Mouse (Mus musculus) MEL (cell line): ENCODE results near the gene Herc4. TPM values are rescaled to one million over a fixed set of nuclear protein-coding genes. Genes with fewer than 3 reads are reported as not detected.

Experiments used
- DNase-seq: peaks from one replicate; pipeline ENCODE4 v3.0.0; 2011; ENCODE audit warnings: low read depth, low spot score
- H3K27ac ChIP-seq: 2 replicates; pipeline ENCODE4 v1.5.1; 2012; ENCODE audit warnings: low read depth, mild to moderate bottlenecking, control low read depth, low read length, moderate library complexity; ENCODE audit not compliant: control insufficient read depth
- H3K27me3 ChIP-seq, 2 experiments: fragments of 150-350 bp in 1 of 2; sonication (generic) in 1 of 2; 2 replicates each; pipeline ENCODE4 v1.6.1; 2012; ENCODE audit warnings: low read length in 2 of 2, mild to moderate bottlenecking in 2 of 2, improper control_type of control experiment in 1 of 2, moderate library complexity in 1 of 2; ENCODE audit not compliant: insufficient read depth in 2 of 2, control insufficient read depth in 1 of 2
- H3K36me3 ChIP-seq, 2 experiments: 2 replicates each; pipeline ENCODE4 v1.6.1; 2012 to 2014; ENCODE audit warnings: low read length in 2 of 2, improper control_type of control experiment in 1 of 2, inconsistent platforms in 1 of 2, mild to moderate bottlenecking in 1 of 2; ENCODE audit not compliant: insufficient read depth in 2 of 2, control insufficient read depth in 1 of 2
- H3K4me1 ChIP-seq, 2 experiments: fragments of 150-350 bp in 1 of 2; sonication (generic) in 1 of 2; 2 replicates each; pipeline ENCODE4 v1.6.1; 2012; ENCODE audit warnings: low read length in 2 of 2, improper control_type of control experiment in 1 of 2, mild to moderate bottlenecking in 1 of 2; ENCODE audit not compliant: insufficient read depth in 2 of 2, control insufficient read depth in 1 of 2
- H3K4me3 ChIP-seq, 2 experiments: fragments of 150-350 bp in 1 of 2; sonication (generic) in 1 of 2; 2 replicates each; pipeline ENCODE4 v1.5.1; 2012; ENCODE audit warnings: low read depth in 2 of 2, low read length in 2 of 2, mild to moderate bottlenecking in 2 of 2, moderate library complexity in 2 of 2, control low read depth in 1 of 2, improper control_type of control experiment in 1 of 2; ENCODE audit not compliant: control insufficient read depth in 1 of 2, insufficient read depth in 1 of 2
- H3K79me2 ChIP-seq: 2 replicates; pipeline ENCODE4 v1.6.1; 2012; ENCODE audit warnings: mild to moderate bottlenecking, low read length, moderate library complexity; ENCODE audit not compliant: control insufficient read depth, poor library complexity, insufficient read depth
- H3K9ac ChIP-seq: 2 replicates; pipeline ENCODE4 v1.6.1; 2012; ENCODE audit warnings: low read depth, mild to moderate bottlenecking, control low read depth, low read length, moderate library complexity; ENCODE audit not compliant: control insufficient read depth, poor library complexity, severe bottlenecking
- H3K9me3 ChIP-seq: fragments of 150-350 bp; sonication (generic); replicated peaks from 2 replicates; pipeline ENCODE4 v1.6.1; 2012; ENCODE audit warnings: mild to moderate bottlenecking, low read length, improper control_type of control experiment, moderate library complexity; ENCODE audit not compliant: insufficient read depth
- BHLHE40 ChIP-seq: IDR thresholded peaks from 2 replicates; pipeline ENCODE4 v1.6.1; 2012; ENCODE audit warnings: low read depth, mild to moderate bottlenecking, inconsistent platforms, low read length, improper control_type of control experiment, borderline replicate concordance
- CHD1 ChIP-seq: IDR thresholded peaks from 2 replicates; pipeline ENCODE4 v1.6.1; 2012; ENCODE audit warnings: low read depth, mild to moderate bottlenecking, inconsistent platforms, low read length, improper control_type of control experiment
- ETS1 ChIP-seq: IDR thresholded peaks from 2 replicates; pipeline ENCODE4 v1.6.1; 2012; ENCODE audit warnings: low read depth, mild to moderate bottlenecking, inconsistent platforms, low read length, improper control_type of control experiment, moderate library complexity
- MAFK ChIP-seq: IDR thresholded peaks from 2 replicates; pipeline ENCODE4 v1.6.1; 2011; ENCODE audit warnings: low read depth, mild to moderate bottlenecking, low read length, improper control_type of control experiment, borderline replicate concordance
- MAX ChIP-seq: IDR thresholded peaks from 2 replicates; pipeline ENCODE4 v1.6.1; 2011; ENCODE audit warnings: low read length, improper control_type of control experiment
- MAZ ChIP-seq: IDR thresholded peaks from 2 replicates; pipeline ENCODE4 v1.6.1; 2012; ENCODE audit warnings: low read depth, mild to moderate bottlenecking, inconsistent platforms, low read length, improper control_type of control experiment
- MEF2A ChIP-seq: IDR thresholded peaks from 2 replicates; pipeline ENCODE4 v1.6.1; 2014; ENCODE audit warnings: low read depth, mild to moderate bottlenecking, inconsistent platforms, low read length, improper control_type of control experiment; ENCODE audit not compliant: poor library complexity, insufficient replicate concordance, severe bottlenecking; ENCODE audit errors: extremely low read depth
- MXI1 ChIP-seq: IDR thresholded peaks from 2 replicates; pipeline ENCODE4 v1.6.1; 2011; ENCODE audit warnings: mild to moderate bottlenecking, low read depth, low read length, improper control_type of control experiment
- MYB ChIP-seq: IDR thresholded peaks from 2 replicates; pipeline ENCODE4 v1.6.1; 2011; ENCODE audit warnings: mild to moderate bottlenecking, low read depth, low read length, improper control_type of control experiment
- NELFE ChIP-seq: IDR thresholded peaks from 2 replicates; pipeline ENCODE4 v1.6.1; 2011; ENCODE audit warnings: low read depth, low read length, improper control_type of control experiment
- POLR2A ChIP-seq, 2 experiments: IDR thresholded peaks; 2 replicates each; pipeline ENCODE4 v1.6.1; 2011 to 2012; ENCODE audit warnings: low read length in 2 of 2, mild to moderate bottlenecking in 2 of 2, control low read depth in 1 of 2, improper control_type of control experiment in 1 of 2, low read depth in 1 of 2, moderate library complexity in 1 of 2; ENCODE audit not compliant: control insufficient read depth in 1 of 2, insufficient read depth in 1 of 2, poor library complexity in 1 of 2
- POLR2AphosphoS5 ChIP-seq: IDR thresholded peaks from 2 replicates; pipeline ENCODE4 v1.6.1; 2012; ENCODE audit warnings: low read depth, borderline replicate concordance, mild to moderate bottlenecking, inconsistent platforms, low read length, moderate library complexity, mixed read lengths
- RCOR1 ChIP-seq: IDR thresholded peaks from 2 replicates; pipeline ENCODE4 v1.6.1; 2012; ENCODE audit warnings: low read depth, mild to moderate bottlenecking, inconsistent platforms, low read length, improper control_type of control experiment
- UBTF ChIP-seq: IDR thresholded peaks from 2 replicates; pipeline ENCODE4 v1.6.1; 2012; ENCODE audit warnings: low read depth, mild to moderate bottlenecking, inconsistent platforms, low read length, improper control_type of control experiment, moderate library complexity, borderline replicate concordance; ENCODE audit not compliant: insufficient read depth
- USF1 ChIP-seq: IDR thresholded peaks from 2 replicates; pipeline ENCODE4 v1.6.1; 2014; ENCODE audit warnings: low read depth, mild to moderate bottlenecking, inconsistent platforms, low read length, improper control_type of control experiment, moderate library complexity
- ZC3H11A ChIP-seq: IDR thresholded peaks from 2 replicates; pipeline ENCODE4 v1.6.1; 2012; ENCODE audit warnings: low read depth, mild to moderate bottlenecking, inconsistent platforms, low read length, improper control_type of control experiment
- polyA plus RNA-seq, 2 experiments: library from polyadenylated mRNA; stranded (reverse) in 1 of 2; unstranded in 1 of 2; fragments of >175 nt in 1 of 2; fragments of >200 nt in 1 of 2; gene quantifications; 2 replicates each; pipeline versions ENCODE4 v1.2.1 to v1.2.4; 2012; ENCODE audit warnings: low replicate concordance in 2 of 2, low read depth in 1 of 2; ENCODE audit not compliant: insufficient read length in 2 of 2, insufficient read depth in 1 of 2, missing spikeins in 1 of 2
- total RNA-seq: library from RNA; depleted of rRNA; stranded (reverse); fragments of 300-350 nt; gene quantifications from 2 replicates; pipeline ENCODE4 v1.2.3, GENCODE M21; 2012

Gene Herc4
- total and polyA plus RNA-seq, 3 experiments: 37.1 to 140 (median 57.1) TPM

- no peak overlapping the region for H3K27ac ChIP-seq
- TF ChIP-seq MXI1: no peak
- no peak for TF ChIP-seq USF1
- TF ChIP-seq UBTF: no peak
- no peak for TF ChIP-seq ETS1
- TF ChIP-seq NELFE: no peak
- no peak for TF ChIP-seq MAX
- no peak for TF ChIP-seq MEF2A
- no peak for TF ChIP-seq POLR2A (IDR thresholded peaks at IDR 0.05; ENCODE audit: control insufficient read depth in 1 of 2, insufficient read depth in 1 of 2, low read depth in 1 of 2, low read length in 2 of 2, poor library complexity in 1 of 2)
- TF ChIP-seq MYB: no peak
- no peak for TF ChIP-seq BHLHE40
These were observed 83.5 kb downstream of the Herc4 start for GRCm38 (mm10) chr10:63327091-63327490.

GRCm38 (mm10) chr10:63336901-63337300, 93.3 kb downstream of the Herc4 start:
- Histone ChIP-seq H3K27me3 (no peaks in the 10 kb centered on the region), H3K4me1 (peaks cover 3 to 12% of the 10 kb centered on the region in 2 experiments; a peak in 3 of 4 replicates), H3K27ac (no peak overlapping the region), H3K4me3 (peak overlapping the region; percentile 98 to 99; a peak in 2 of 4 replicates), H3K36me3 (peaks cover 0 to 10% of the 10 kb centered on the region in 2 experiments; a peak in 2 of 4 replicates), H3K9ac (peak overlapping the region; percentile 1; the same call in 1 of the 2 replicates), H3K9me3 (no peaks in the 10 kb centered on the region), H3K79me2 (peaks cover 21% of the 10 kb centered on the region)
- TF ChIP-seq RCOR1: no peak
- no peak for TF ChIP-seq ZC3H11A
- no peak for TF ChIP-seq MXI1
- TF ChIP-seq POLR2AphosphoS5: no peak
- no peak for TF ChIP-seq MAFK
- TF ChIP-seq CHD1: no peak
- TF ChIP-seq MAZ: no peak
- no peak for DNase-seq

More at GRCm38 (mm10) chr10:63327091-63327490, 83.5 kb downstream of the Herc4 start:
- H3K9ac ChIP-seq: no peak overlapping the region
- no peaks in the 10 kb centered on the region; the same call in 1 of the 2 replicates for H3K79me2 ChIP-seq
- H3K36me3 ChIP-seq: peaks cover 2 to 16% of the 10 kb centered on the region in 2 experiments; a peak in 3 of 4 replicates
- H3K27me3 ChIP-seq: no peaks in the 10 kb centered on the region
- no peaks in the 10 kb centered on the region for H3K9me3 ChIP-seq
- H3K4me3 ChIP-seq: no peak overlapping the region
- no peak for DNase-seq
- no peaks in the 10 kb centered on the region for H3K4me1 ChIP-seq
